Mouse (Mus musculus) heart, adult 9 months (tissue): ENCODE data around the gene Sik3.

Experiments
- DNase-seq, 2 experiments: peaks; one replicate each; pipeline ENCODE4 v3.0.0; 2022; ENCODE audit warnings: low spot score in 2 of 2

The Sik3 gene

GRCm38 (mm10) chr9:46272677-46273454, 260.2 kb downstream of the Sik3 start, which contains the start of gene Zpr1:
Gene Zpr1, plus strand, starts transcription at chr9:46273064.
- DNase-seq, result peak; percentile 92 to 93
